Mouse (Mus musculus): ENCODE data around the gene Dtx3.
"Not testable (repeated sequence)": the region's sequence is repeated elsewhere in the genome, so short reads cannot be mapped to it uniquely, and the experiment has no call there.

- TF ChIP-seq CTCF (IDR thresholded peaks at IDR 0.05; ENCODE audit: low read depth, low read length); POLR2A (IDR thresholded peaks at IDR 0.05; ENCODE audit: borderline replicate concordance, low read depth, low read length): not testable (repeated sequence)
These were observed 3.5 kb downstream of the Dtx3 start for GRCm38 (mm10) chr10:127192057-127192328.

Measured in bone marrow macrophage, adult 2 months (primary cell).